Mouse (Mus musculus) bone marrow macrophage, adult 2 months (primary cell): ENCODE measurements around the gene Inmt.

Experiments used
- CTCF ChIP-seq: IDR thresholded peaks from 2 replicates; pipeline ENCODE4 v1.5.1; 2012; ENCODE audit warnings: low read depth, mild to moderate bottlenecking, low read length, moderate library complexity
- POLR2A ChIP-seq: IDR thresholded peaks from 2 replicates; pipeline ENCODE4 v1.6.1; 2012; ENCODE audit warnings: mild to moderate bottlenecking, low read depth, low read length, borderline replicate concordance

DNA sequence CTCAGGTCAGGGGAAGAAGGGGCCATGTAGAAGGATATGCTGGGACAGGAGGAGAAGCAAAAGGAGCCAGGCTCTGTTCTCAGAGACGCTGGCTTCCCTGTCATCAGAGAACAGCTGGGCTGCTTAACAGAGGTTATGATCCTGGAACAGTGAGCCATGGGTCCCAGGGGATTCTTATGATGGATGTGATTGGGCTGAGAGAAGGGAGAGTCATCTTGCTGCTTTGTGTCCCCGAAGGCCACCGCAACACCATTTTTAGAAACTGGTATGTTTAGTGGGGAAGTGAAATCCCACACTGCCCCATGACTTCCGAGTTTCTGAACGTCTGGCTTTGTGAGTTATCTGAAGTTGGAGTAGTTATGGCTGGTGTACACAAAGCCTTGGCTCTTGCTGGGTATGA lies 29.6 kb downstream of the Inmt start:
- TF ChIP-seq POLR2A (no peak), CTCF (no peak)
